Mouse (Mus musculus): Measurements from ENCODE around the gene Cavin1. TPM values are rescaled to one million over a fixed set of nuclear protein-coding genes. Genes with fewer than 3 reads are reported as not detected.
A peak's percentile ranks its signal among the peaks of the same experiment; 100 is the strongest.

Gene Cavin1
- polyA plus RNA-seq, 3 experiments from 2014 or later, result 0.09 to 0.26 TPM; not detected in 1

DNA sequence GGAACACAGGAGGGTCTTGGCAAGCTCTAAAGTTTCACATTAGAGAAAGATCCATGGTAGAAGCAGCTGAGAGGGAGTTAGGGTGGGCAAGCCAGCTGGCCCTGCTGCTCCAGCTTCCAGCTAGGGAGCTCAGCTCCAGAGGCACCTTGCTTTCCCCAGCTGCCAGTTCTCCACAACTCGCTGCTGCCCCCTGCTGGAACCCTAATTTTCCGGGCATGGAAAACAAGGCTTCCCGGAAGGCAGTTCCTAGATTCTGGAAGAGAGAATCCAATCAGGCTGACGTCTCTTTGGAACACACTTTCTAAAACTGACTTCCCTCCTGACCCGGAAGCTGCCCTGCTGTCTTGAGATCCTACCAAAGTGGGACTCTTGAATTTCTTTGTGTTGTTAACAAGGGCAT is 13.4 kb downstream of the Cavin1 start:
- ATAC-seq, result no peak

GRCm38 (mm10) chr11:100949540-100949939 is 21.1 kb downstream of the Cavin1 start:
- ATAC-seq, result no peak

- ATAC-seq, result no peak
Observed at GRCm38 (mm10) chr11:100948317-100948716, 22.4 kb downstream of the Cavin1 start.

DNA sequence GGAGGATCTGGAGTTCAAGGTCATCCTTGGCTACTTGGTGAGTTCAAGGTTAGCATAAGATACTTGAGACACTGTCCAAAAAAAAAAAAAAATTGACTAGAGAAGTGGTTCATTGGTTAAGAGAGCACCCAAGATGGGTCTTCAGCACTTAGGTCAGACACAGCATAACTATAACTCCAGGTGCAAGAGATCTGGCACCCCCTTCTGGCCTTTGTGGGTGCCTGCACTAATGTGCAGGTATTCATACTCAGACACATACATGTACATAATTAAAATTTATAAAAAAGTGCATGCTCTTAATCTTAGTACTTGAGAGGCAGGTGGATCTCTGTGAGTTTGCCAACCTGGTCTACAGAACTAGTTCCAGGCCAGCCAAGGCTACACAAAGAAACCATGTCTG is 23.1 kb downstream of the Cavin1 start:
- no peak for ATAC-seq

GRCm38 (mm10) chr11:100946862-100947261 is 23.8 kb downstream of the Cavin1 start:
- no peak for ATAC-seq

GRCm38 (mm10) chr11:100942388-100942787 is 28.3 kb downstream of the Cavin1 start:
- no peak for ATAC-seq

- ATAC-seq, result peak; percentile 86
Observed at GRCm38 (mm10) chr11:100939512-100940151, 31.1 kb downstream of the Cavin1 start, which contains the start of gene Stat3. Stat3 (minus strand) TSS chr11:100939540.

GRCm38 (mm10) chr11:100938711-100939511 is 31.8 kb downstream of the Cavin1 start:
- no peak for ATAC-seq

- ATAC-seq, result no peak
Observed at GRCm38 (mm10) chr11:100938112-100938511, 32.6 kb downstream of the Cavin1 start.

GRCm38 (mm10) chr11:100937295-100937694 is 33.4 kb downstream of the Cavin1 start:
- ATAC-seq, result no peak

GRCm38 (mm10) chr11:100935373-100936355 is 35.0 kb downstream of the Cavin1 start:
- no peak for ATAC-seq

DNA sequence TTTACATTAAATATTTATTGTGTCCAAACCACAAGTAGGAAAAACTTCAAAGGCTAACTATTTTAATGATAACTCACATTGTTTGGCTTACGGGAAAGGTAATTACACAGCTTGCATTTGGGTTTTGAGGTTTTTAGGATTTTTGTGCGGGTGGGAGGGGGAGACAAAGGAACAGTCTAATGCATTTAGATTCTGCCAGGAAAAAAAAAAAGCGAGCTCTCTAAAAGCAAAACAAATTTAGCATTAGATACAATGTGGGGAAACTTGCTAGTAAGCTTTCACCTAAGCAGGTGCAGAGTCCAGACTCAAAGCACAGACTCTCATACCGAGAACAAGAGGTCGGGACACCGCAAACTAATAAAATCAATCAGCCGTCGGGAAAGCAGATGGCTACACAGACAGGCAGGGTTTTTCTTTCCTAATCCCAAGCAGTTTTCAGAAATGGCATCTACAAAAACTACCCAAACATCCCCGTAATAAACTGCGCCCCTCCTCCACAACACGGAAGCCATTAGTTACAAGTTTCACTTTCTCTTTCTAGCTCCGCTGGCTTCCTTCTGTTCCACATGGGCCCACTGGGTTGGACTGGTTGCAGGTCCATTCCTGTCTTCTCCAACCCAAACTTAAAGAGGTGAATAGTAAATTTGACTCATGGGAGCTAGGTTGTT is 39.3 kb downstream of the Cavin1 start:
- peak; percentile 93 for ATAC-seq

DNA sequence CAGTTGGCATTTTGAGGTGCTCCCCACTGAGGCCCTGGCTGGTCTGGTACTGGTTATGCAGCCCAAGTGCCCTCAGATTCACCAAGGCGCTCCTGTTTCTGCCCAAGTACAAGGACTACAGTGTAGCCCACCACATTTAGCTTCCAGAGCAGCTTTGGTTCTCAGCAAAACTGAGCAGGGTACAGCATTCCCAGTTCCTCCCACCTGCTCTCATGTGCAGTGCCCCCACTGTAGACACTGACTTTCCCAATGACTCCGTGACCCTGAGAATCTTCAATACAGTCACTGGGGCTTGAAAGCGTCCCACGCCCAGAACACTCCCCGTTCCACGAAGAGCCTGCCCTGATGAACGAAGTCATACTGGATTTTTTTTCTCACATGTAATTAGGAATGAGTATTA is 40.1 kb downstream of the Cavin1 start:
- no peak for ATAC-seq

DNA sequence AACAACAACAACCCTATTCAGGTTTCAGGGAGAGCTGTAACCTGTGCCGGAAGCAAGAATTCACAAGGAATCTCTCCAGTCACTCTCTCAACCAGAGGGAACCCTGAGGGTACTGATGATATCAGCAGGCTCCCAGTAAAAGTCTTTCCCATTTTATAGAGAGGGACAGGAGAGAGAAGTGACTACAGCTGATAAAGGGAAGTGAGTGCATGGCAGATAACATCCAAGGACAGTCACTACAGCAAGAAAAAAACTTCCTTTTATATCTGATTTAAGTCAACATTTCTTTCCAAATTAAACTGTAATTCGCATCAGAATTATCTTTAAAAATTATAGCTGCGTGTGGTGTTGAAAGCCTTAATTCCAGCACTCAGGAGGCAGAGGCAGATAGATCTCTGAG is 43.3 kb downstream of the Cavin1 start:
- ATAC-seq, result no peak

DNA sequence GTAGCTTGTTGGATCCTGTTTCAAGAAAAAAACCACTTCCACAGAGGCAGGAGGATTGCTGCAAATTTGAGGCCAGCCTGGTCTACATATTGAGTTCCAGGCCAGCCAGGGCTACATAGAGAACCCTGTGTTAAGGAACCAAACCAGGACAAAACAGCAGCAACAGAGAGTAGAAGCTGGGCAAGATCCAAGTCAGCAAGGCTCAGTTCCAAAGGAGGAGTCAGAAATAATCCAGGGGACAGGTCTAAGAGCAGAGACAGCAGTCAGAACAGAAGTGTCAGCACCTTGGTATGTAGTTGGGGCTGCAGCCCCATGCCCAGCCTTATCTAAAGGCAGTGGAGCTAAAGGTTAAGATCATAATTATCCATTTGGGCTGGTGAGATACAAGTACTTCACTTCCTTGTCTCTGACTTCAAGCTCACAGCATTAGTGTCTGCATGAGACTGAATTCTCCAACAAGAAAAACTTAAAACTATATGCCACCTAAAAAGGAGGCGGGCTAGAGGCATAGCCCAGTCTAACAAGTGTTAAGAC is 46.2 kb downstream of the Cavin1 start:
- ATAC-seq, result no peak

GRCm38 (mm10) chr11:100920887-100921624 is 49.6 kb downstream of the Cavin1 start:
- no peak for ATAC-seq

- no peak for ATAC-seq
Observed at GRCm38 (mm10) chr11:100918007-100918406, 52.7 kb downstream of the Cavin1 start.

DNA sequence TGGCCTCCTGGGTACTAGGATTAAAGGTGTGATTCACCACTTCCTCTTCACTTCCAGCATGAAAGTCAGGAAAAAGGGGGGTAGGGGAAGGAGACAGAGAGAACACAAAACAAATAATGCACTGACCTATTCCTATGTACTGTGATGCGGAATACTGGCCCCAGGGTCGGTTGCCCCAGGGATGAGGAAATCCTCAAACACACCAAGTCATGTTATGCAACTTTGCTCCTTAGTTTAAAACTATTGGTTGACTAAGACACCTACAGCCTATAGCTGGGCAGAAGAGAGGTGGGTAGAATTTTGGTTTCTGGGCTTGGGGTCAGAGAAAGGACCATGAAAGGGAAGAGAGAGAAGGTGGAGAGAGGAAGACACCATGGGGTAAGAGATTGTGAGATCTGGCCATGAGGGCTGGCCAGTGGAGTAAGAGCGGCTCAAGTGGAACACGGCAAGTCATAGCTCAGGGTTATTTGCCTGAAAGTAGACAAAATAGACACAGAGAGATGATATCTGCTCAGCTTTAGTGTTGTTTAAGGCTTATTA is 54.2 kb downstream of the Cavin1 start:
- ATAC-seq, result no peak

DNA sequence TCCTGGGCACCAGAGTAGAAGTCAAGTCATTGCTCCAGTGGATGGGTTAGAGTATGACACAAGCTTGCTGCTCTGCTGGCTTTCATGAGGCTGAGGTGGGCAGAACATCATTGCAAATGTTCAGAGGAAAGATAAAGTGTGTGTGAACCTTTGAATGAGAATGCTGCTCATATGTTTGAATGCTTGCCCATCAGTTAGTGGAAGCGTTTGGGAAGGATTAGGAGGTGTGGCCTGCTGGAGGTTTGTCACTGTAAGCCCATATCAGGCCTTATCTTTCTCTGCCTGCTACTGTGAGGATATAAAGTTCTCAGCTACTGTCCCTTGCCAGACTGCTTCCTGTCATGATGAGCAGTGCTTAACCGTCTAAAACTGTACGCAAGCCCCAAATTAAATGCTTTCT is 55.6 kb downstream of the Cavin1 start:
- no peak for ATAC-seq

GRCm38 (mm10) chr11:100914415-100914814 is 56.3 kb downstream of the Cavin1 start:
- ATAC-seq, result no peak

Measured in inflammation-experienced regulatory T-cells, adult 6 months (primary cell).